Mouse (Mus musculus): ENCODE results near the gene Cxcr4.

- TF ChIP-seq POLR2A (IDR thresholded peaks at IDR 0.05; ENCODE audit: extremely low read depth, insufficient read depth, low read length) = no peak
- TF ChIP-seq CTCF (IDR thresholded peaks at IDR 0.05; ENCODE audit: low read depth, low read length) = no peak
Observed at GRCm38 (mm10) chr1:128623594-128623887, 31.4 kb upstream of the Cxcr4 start.
